Mouse (Mus musculus) hindbrain, embryonic 13.5 days (tissue): ENCODE measurements around the gene Stn1. TPM values are rescaled to one million over a fixed set of nuclear protein-coding genes. Genes with fewer than 3 reads are reported as not detected.

Experiments
- ATAC-seq: fragments of 200-750 bp; cut with Nextera tagmentation; 2 replicates; pipeline ENCODE4 v1.8.0; 2017; ENCODE audit warnings: moderate TSS enrichment; ENCODE audit not compliant: low FRiP score
- H3K27ac ChIP-seq: fragments of 300-500 bp; sonication (generic); 2 replicates; pipeline ENCODE4 v1.5.1; 2015; ENCODE audit warnings: inconsistent platforms, mild to moderate bottlenecking, moderate library complexity
- H3K27me3 ChIP-seq: fragments of 300-500 bp; sonication (generic); 2 replicates; pipeline ENCODE4 v1.6.1; 2015; ENCODE audit warnings: mild to moderate bottlenecking, inconsistent platforms
- H3K36me3 ChIP-seq: fragments of 300-500 bp; sonication (generic); 2 replicates; pipeline ENCODE4 v1.6.1; 2015; ENCODE audit warnings: mild to moderate bottlenecking, inconsistent platforms
- H3K4me1 ChIP-seq: fragments of 300-500 bp; sonication (generic); replicated peaks from 2 replicates; pipeline ENCODE4 v1.6.1; 2015; ENCODE audit warnings: inconsistent platforms
- H3K4me2 ChIP-seq: fragments of 300-500 bp; sonication (generic); 2 replicates; pipeline ENCODE4 v1.6.1; 2015; ENCODE audit warnings: inconsistent platforms, mild to moderate bottlenecking, moderate library complexity
- H3K4me3 ChIP-seq: fragments of 300-500 bp; sonication (generic); 2 replicates; pipeline ENCODE4 v1.5.1; 2015; ENCODE audit warnings: mild to moderate bottlenecking, inconsistent platforms
- H3K9ac ChIP-seq: fragments of 300-500 bp; sonication (generic); 2 replicates; pipeline ENCODE4 v1.6.1; 2015; ENCODE audit warnings: mild to moderate bottlenecking, inconsistent platforms
- H3K9me3 ChIP-seq: fragments of 300-500 bp; sonication (generic); 2 replicates; pipeline ENCODE4 v1.6.1; 2016; ENCODE audit warnings: inconsistent platforms
- WGBS: fragments of 180-500 bp; shearing (Covaris S2); methylation state at CpG from one replicate; pipeline ENCODE4 v1.1.7; 2015; 5-methylcytosine and 5-hydroxymethylcytosine counted together
- polyA plus RNA-seq: library from polyadenylated mRNA; unstranded; fragments of >200 nt; fragmentation: Nextera tagmentation; extraction: Ambion mirVana; gene quantifications from 2 replicates; pipeline ENCODE4 v1.2.1, GENCODE M21; 2015

Gene Stn1
- polyA plus RNA-seq, 1 experiment from 2014 or later, result 34.6 TPM

DNA sequence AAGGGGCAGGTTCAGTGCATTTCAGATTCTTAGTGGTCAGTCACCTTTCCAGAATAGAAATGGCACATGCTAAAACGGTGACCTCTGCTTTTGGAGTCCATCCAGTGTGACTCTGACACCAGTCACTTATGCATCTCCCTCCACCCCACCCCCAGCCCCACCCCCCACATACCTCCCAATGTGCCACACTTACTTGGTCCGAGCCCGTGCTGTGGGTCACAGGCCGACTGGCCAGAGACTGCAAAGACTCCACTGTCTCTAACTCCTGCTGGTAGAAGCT is 23.7 kb downstream of the Stn1 start:
- WGBS, result 70% methylated on average over 4 of the region's 4 CpGs
- H3K36me3 ChIP-seq, result peaks cover 33% of the 10 kb centered on the region
- H3K4me3 ChIP-seq, result no peak overlapping the region
- no peaks in the 10 kb centered on the region for H3K9me3 ChIP-seq
- peaks cover 21% of the 10 kb centered on the region for H3K4me1 ChIP-seq
- H3K9ac ChIP-seq, result no peak overlapping the region
- H3K4me2 ChIP-seq, result no peak overlapping the region
- no peak overlapping the region for H3K27ac ChIP-seq
- no peak for ATAC-seq
- H3K27me3 ChIP-seq, result no peaks in the 10 kb centered on the region

DNA sequence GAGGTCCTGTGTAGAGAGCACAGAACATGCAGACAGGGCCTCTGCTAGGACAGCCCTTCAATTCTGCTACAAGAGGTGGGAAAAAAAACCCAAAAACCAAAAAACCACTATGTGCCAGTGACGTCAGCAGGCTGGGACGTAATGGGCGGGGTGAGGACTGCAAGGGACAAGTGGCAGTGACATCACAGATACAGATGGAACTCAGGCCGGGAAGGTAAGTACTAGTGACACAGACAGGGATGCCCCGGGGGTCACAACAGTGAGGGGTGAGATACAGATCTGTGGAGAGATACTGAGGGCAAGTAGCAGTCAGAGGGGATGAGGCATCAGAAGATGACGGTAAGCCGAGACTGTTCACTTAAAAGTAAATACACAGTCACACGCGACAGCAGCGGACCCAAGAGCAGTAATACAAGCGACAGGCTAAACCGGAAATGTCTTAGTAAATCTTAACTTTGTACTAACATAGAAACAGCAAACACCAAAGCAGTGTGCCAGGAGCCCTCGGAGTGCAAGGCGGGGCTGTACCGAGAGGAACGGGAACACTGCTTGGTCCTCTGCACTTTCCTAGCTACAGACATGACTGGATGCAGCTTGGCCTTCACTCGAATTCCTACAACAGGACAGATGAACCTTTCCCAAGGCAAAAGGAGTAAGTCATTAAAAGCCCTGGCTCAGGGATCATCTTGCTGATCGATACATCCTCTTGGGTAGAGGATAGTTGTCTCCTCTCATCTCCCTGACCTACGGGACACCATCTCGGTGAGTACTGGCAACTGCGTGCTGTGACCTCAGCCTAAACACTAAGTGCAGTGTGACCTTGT is 24.3 kb downstream of the Stn1 start:
- no peak for ATAC-seq
- Histone ChIP-seq H3K4me3 (no peak overlapping the region), H3K9ac (no peak overlapping the region), H3K27me3 (no peaks in the 10 kb centered on the region), H3K4me2 (no peak overlapping the region), H3K4me1 (peaks cover 20% of the 10 kb centered on the region), H3K9me3 (no peaks in the 10 kb centered on the region), H3K36me3 (peaks cover 29% of the 10 kb centered on the region), H3K27ac (no peak overlapping the region)
- WGBS, result 90% methylated on average over 21 of the region's 21 CpGs

DNA sequence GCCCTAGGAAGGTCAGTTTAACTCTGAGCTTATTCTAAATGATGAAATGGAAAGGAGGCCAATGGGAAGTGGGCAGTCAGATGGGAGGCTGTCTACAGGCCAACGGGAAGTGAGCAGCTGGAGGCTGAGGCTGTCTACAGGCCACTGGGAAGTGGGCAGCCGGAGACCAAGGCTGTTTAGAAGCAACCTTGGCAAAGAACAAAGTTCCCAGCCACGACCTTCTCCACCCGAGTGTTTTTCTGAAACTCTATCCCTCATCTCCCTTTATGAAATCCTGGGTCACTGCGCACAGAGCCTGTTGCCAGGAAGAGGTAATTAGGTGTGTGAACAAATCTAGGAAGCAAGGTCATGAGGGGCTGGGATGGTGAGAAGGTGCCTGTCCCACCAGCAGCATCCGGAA is 25.3 kb downstream of the Stn1 start:
- ATAC-seq, result no peak
- peaks cover 28% of the 10 kb centered on the region for H3K4me1 ChIP-seq
- WGBS, result 90% methylated on average over 6 of the region's 6 CpGs
- no peak overlapping the region for H3K4me3 ChIP-seq
- H3K9ac ChIP-seq, result no peak overlapping the region
- no peaks in the 10 kb centered on the region for H3K9me3 ChIP-seq
- H3K27me3 ChIP-seq, result no peaks in the 10 kb centered on the region
- H3K27ac ChIP-seq, result no peak overlapping the region
- peaks cover 28% of the 10 kb centered on the region for H3K36me3 ChIP-seq
- H3K4me2 ChIP-seq, result no peak overlapping the region

DNA sequence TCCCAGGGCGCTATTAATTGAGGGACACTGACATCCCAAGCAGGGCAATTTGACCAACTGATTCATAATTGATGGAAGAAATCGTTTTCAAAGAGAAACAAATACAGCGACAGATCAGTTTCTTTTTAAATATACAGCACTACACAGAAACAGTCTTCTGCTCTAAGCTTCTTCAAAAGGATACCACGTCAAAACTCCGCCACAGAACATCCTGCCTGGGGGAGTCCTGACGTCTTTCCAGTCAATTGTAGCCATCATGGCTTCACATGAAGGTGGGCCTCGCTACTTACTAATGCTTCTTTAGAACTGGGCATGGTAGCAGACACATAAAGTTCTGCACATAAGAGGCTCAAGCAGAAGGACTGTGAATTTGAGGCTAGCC is 26.0 kb downstream of the Stn1 start:
- ATAC-seq, result no peak
- 57% methylated on average over 7 of the region's 7 CpGs for WGBS
- no peaks in the 10 kb centered on the region for H3K9me3 ChIP-seq
- peak overlapping the region; percentile 77 for H3K27ac ChIP-seq
- H3K36me3 ChIP-seq, result peaks cover 27% of the 10 kb centered on the region
- H3K4me3 ChIP-seq, result no peak overlapping the region
- peak overlapping the region; percentile 35 for H3K4me2 ChIP-seq
- H3K27me3 ChIP-seq, result no peaks in the 10 kb centered on the region
- H3K9ac ChIP-seq, result peak overlapping the region; percentile 53
- peaks cover 28% of the 10 kb centered on the region for H3K4me1 ChIP-seq

DNA sequence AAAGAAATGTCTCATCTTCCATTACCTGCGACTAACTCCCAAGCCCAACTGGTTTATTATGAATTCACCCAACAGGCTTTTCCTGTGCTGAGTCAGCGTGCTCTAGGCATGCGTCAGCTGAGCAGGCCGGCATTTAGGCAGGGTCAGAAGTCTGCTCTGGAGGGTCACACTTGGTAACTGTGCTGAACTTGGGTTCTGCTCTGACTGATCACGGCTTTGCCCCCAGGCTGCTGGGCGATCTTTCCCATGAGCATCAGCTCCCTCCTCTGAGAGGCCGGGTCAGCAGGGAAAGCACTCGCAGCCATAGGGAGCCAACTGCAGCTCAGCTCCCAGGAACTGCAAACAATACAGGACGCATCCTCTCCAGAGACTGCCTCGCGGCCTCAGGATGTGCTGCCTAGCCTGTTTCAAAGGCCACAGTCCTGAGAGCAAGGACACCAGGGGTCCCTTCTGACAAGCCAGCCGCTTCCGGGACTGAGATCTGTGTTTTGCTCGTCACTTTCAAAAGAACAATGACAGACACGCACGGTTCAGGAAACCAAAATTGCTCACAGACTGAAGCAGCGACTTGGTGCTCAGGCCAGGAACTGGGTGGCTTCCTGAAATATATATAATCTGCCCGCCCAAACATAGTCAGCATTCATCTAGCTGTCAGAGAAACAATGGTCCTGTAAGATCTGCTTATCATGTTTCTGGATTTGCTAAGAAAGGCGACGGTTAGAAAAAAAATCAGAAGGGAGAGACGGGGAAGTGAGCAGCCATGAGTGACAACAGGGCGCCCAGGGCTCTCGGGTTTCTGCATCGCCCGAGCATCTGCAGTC is 26.6 kb downstream of the Stn1 start:
- ATAC-seq, result 0 out of 2 replicates have a peak, but pooled peaks have one; percentile 25
- Histone ChIP-seq H3K4me3 (no peak overlapping the region), H3K9ac (peak overlapping the region; percentile 53), H3K4me2 (peak overlapping the region; percentile 35), H3K27me3 (no peaks in the 10 kb centered on the region), H3K36me3 (peaks cover 21% of the 10 kb centered on the region), H3K27ac (peak overlapping the region; percentile 77), H3K9me3 (no peaks in the 10 kb centered on the region), H3K4me1 (peaks cover 28% of the 10 kb centered on the region)
- 19% methylated on average over 25 of the region's 25 CpGs for WGBS

DNA sequence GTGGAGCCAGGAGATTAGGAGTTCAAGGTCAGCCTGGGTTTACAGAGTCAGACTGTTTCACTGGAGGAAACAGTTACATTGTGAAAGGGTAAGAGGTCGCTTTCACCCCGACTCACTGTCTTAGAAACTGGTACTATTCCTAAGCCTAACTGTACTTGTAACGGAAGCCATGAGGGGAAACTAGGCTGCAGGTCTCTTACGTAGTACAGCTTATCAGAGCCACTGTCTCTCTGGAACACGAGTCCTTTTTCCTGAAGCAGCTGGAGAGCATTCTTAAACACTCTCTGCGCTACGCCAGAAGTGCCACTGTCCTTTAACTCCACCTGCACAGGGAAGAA is 27.2 kb downstream of the Stn1 start:
- Histone ChIP-seq H3K4me1 (peaks cover 28% of the 10 kb centered on the region), H3K4me2 (no peak overlapping the region), H3K9me3 (no peaks in the 10 kb centered on the region), H3K9ac (peak overlapping the region; percentile 53), H3K36me3 (peaks cover 15% of the 10 kb centered on the region), H3K27me3 (no peaks in the 10 kb centered on the region), H3K4me3 (no peak overlapping the region), H3K27ac (peak overlapping the region; percentile 77)
- WGBS, result 83% methylated on average over 7 of the region's 7 CpGs
- ATAC-seq, result no peak

DNA sequence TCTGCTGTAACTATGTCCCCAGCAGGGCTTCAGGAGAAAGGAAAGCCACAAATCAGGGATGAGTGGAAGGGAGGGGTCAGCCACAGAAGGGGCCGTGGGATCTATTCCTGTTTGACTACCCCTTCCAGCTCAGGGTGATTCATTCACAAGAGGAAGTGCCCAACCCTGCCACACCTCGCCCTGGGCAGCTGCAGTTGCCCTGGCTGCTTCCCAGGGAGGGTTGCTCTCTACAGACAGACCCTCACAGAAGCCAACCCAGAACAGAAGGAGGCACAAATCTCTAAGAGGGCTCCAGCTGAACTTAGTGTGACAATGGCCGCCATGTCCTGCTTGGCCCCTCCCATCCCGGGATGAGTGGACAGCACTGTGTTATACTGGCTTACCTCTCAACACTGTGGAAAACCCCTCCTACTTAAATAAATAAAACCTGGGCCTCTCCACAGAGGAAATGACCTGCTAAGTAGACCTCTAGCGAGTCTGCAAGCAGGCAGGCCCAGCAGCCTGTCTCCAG is 28.5 kb downstream of the Stn1 start:
- 83% methylated on average over 5 of the region's 5 CpGs for WGBS
- no peaks in the 10 kb centered on the region for H3K27me3 ChIP-seq
- ATAC-seq, result no peak
- H3K36me3 ChIP-seq, result peaks cover 4% of the 10 kb centered on the region; the same call in 1 of the 2 replicates
- no peak overlapping the region for H3K4me2 ChIP-seq
- H3K9ac ChIP-seq, result no peak overlapping the region
- no peak overlapping the region for H3K4me3 ChIP-seq
- H3K27ac ChIP-seq, result no peak overlapping the region
- peaks cover 28% of the 10 kb centered on the region for H3K4me1 ChIP-seq
- H3K9me3 ChIP-seq, result no peaks in the 10 kb centered on the region

DNA sequence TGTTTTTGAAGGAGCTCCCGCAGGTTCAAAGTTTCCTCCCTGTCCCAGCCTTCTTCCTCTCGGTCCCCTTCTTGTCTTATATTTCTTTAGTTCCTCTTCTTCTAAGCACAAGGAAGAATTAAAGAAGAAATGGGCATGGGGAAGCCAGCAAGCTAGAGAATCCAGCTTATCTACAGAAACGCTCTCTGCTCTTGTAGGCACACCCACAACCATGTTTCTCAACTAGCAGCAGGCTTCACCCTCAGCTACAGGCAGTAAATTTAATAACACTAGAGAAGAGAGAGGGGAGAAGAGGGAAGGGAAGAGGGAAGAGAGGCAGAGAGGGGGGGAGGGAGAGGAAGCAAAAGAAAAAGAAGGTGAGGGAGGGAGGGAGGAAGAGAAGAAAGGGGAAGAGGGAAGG is 29.1 kb downstream of the Stn1 start:
- H3K27me3 ChIP-seq, result no peaks in the 10 kb centered on the region
- H3K4me2 ChIP-seq, result no peak overlapping the region
- no peak for ATAC-seq
- H3K9me3 ChIP-seq, result no peaks in the 10 kb centered on the region
- H3K9ac ChIP-seq, result no peak overlapping the region
- H3K4me1 ChIP-seq, result peaks cover 28% of the 10 kb centered on the region
- H3K27ac ChIP-seq, result no peak overlapping the region
- whole genome bisulfite sequencing, result 83% methylated on average over 3 of the region's 3 CpGs
- H3K4me3 ChIP-seq, result no peak overlapping the region
- peaks cover under 1% of the 10 kb centered on the region; the same call in 1 of the 2 replicates for H3K36me3 ChIP-seq

DNA sequence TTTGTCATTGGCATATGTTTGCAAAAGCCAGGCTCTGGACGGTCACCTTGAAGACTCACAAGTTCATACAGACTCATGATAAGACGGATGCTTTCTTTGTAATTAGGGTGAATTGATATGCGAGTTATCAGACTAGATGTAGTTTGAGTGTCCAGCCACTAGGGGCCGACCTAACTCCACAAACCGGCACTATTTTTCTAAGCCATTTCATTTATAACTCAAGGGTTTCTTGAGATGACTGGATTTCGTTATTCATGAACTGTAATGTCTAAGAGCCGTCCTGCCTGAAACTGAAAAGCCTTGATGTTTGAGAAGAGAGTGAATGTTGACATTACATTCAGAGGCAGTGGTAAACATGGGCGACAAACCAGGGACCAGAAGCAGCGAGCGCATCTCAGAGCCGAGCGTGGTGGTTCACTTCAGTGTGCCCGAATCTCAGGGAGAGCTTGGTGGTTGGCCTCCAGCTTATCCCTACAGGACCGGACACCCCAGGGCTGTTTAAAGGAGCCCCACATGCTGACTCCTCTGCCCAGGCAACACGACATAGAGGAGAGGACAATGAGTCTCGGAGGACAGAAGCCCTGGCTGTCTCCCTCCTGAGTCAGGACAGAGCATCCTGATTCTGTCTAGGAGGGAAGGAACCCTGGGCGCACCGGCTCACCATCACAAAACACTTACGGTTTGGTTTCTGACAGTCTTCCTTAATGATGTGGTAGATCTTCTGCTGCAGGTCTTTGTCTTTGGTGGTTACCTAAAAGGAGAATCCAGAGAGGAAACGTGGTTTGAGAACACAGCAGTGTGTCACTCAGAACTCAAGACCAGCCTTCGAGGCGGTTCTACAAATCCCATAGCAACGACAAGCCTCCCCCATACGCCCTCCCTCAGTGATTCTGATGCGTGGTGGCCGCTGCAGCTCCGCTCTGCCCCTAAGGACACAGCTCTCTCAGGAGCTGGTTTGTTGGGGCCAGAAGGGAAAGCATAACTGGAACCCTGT is 29.9 kb downstream of the Stn1 start:
- no peak overlapping the region for H3K4me2 ChIP-seq
- H3K9me3 ChIP-seq, result no peaks in the 10 kb centered on the region
- H3K36me3 ChIP-seq, result peaks cover 3% of the 10 kb centered on the region; the same call in 1 of the 2 replicates
- no peak for ATAC-seq
- H3K4me3 ChIP-seq, result no peak overlapping the region
- peak overlapping the region; percentile 14; the same call in 1 of the 2 replicates for H3K9ac ChIP-seq
- no peaks in the 10 kb centered on the region for H3K27me3 ChIP-seq
- peaks cover 28% of the 10 kb centered on the region for H3K4me1 ChIP-seq
- no peak overlapping the region; the same call in 1 of the 2 replicates for H3K27ac ChIP-seq
- WGBS, result 57% methylated on average over 27 of the region's 27 CpGs

DNA sequence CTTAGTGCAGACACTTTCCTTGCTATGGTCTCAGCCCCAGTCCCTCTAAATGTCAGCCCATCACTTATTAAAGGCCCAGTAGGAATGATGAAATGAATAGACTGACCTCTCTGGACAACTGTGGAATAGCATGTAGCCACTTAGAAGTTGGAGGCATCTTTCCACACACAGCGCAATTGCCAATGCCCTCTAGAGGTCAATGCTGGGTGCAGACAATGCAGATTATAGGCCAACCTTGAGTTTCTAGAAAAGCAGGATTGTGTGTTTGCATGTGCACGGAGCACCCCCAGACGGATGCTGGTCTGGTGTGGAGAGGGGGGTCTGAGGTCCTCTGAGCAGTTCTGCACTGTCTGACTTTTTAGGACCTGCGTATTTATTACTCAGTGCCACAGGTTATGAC is 33.7 kb downstream of the Stn1 start:
- Histone ChIP-seq H3K4me3 (no peak overlapping the region), H3K4me2 (no peak overlapping the region), H3K36me3 (peaks cover 4% of the 10 kb centered on the region; the same call in 1 of the 2 replicates), H3K27me3 (no peaks in the 10 kb centered on the region), H3K9ac (no peak overlapping the region), H3K4me1 (peaks cover 18% of the 10 kb centered on the region), H3K27ac (no peak overlapping the region), H3K9me3 (no peaks in the 10 kb centered on the region)
- no peak for ATAC-seq
- WGBS, result 68% methylated on average over 4 of the region's 4 CpGs

DNA sequence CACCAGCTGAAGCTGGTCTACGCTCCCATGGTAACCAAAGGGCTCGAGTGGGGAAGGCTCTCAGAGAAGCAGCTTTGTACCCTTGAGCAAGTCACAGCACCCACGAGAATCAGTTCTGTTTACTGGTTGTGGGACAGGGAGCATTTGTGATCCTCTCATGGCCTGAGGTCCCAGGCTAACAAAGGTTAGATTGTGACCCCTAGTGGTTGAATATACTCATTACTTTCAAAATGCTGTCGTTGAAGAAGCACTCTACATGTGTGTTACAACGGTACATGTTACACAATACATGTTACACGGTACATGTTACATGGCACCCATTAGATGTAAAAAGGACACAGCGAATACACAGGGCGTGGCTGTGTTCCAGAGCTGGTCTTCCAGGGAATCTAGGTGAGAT is 34.7 kb downstream of the Stn1 start:
- Histone ChIP-seq H3K9ac (no peak overlapping the region), H3K27ac (no peak overlapping the region), H3K4me3 (no peak overlapping the region), H3K27me3 (no peaks in the 10 kb centered on the region), H3K4me2 (no peak overlapping the region), H3K4me1 (peaks cover 12% of the 10 kb centered on the region), H3K9me3 (no peaks in the 10 kb centered on the region), H3K36me3 (peaks cover 4% of the 10 kb centered on the region; the same call in 1 of the 2 replicates)
- ATAC-seq, result no peak
- WGBS, result 75% methylated on average over 8 of the region's 8 CpGs
